Mouse (Mus musculus): ENCODE results near the gene Smg9. TPM values are rescaled to one million over a fixed set of nuclear protein-coding genes. Genes with fewer than 3 reads are reported as not detected.

Gene Smg9
- polyA plus RNA-seq, 2 experiments: 11.2 to 20.6 TPM

DNA sequence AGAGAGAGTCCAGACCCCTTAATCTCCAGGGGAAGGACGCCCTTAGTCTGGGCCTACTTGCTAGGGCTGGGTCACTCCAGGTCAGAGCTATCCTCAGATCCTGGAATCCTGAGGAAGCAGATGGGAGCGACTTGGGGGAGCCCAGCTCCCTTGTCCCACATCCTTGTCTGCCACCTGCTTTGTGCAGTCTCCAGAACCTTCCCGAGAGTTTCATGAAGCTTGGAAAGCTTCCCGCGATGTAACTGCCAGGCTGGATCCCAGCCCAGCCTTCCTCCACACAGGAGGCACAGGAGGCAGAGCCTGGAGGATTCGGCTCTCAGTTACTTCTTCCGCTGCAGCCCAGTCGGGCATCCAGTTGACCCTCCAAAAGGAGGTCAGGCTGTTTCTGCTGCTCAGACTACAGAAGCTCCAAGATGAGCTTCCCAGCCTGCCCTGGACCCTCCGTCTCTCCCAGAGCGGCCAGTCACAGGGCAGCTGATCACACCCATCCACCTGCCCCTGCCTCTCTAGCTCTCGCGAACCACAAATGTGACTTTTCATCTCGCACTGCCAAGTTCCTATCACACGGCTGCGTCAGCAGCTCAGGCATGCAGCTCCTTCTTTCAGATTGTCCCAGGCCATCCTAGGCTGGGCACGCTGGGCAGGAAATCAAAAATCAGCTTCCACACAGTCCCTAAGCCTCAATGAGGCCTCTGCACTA lies 30.1 kb downstream of the Smg9 start:
- Histone ChIP-seq H3K4me2 (ENCODE audit: low read depth) (no peak overlapping the region), H3K4me3 (ENCODE audit: insufficient read depth in 1 of 2, low read depth in 2 of 2, low read length in 2 of 2) (no peak overlapping the region), H3K36me3 (replicated peaks; ENCODE audit: control insufficient read depth, insufficient read depth, low read depth) (no peaks in the 10 kb centered on the region), H3K27me3 (ENCODE audit: control insufficient read depth, insufficient read depth, low read length) (peaks cover 10% of the 10 kb centered on the region), H3K9me3 (ENCODE audit: control insufficient read depth, low read length) (no peaks in the 10 kb centered on the region), H3K27ac (no peak overlapping the region), H3K4me1 (replicated peaks; ENCODE audit: control insufficient read depth in 2 of 2, insufficient read depth in 2 of 2, low read length in 1 of 2) (no peaks in the 10 kb centered on the region), H3K9ac (replicated peaks) (no peak overlapping the region)
- DNase-seq (ENCODE audit: low read depth in 3 of 3, low spot score in 3 of 3): no peak
- 67% methylated on average over 16 of the region's 16 CpGs for WGBS (ENCODE audit: insufficient replicate concordance)
- no peak for ATAC-seq (ENCODE audit: insufficient read depth)
- no peak for TF ChIP-seq CTCF (IDR thresholded peaks at IDR 0.05; ENCODE audit: low read depth)
- no peak for TF ChIP-seq EP300 (IDR thresholded peaks at IDR 0.05; ENCODE audit: low read depth)

DNA sequence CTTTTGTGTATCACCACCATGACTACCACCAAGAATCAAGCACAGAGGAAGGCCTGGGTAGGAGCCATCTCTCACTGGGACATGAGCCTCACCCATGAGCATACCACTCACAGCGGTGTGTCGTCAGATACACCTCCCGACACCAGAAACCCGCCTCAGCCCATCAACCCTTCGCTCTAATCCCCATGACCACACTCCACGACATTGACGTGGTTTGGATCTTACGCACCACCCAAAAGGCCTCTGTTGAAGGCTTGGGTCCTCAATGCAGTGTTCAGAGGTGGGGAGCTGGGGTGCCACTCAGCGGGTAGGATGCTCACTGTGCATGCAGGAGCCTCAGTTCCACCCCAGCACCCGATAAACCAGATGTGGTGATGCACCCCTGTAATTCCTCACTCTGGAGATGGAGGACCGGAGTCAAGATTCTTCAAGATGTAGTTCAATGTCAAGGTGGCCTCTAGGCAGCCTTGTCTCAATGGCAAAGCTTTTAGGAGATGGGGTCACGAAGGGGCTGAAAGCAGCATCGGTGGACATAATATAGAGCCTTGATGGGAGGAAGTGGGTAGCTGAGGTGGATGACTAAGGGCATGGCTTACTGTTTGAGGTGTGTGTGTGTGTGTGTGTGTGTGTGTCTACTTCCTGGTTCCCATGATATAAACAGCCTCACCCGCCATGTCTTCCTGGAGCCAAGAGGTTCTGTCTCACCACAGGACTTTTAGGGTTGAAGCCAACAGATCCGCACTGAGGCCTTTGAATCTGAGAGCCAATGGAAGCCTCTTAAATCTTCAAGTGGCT lies 31.3 kb downstream of the Smg9 start:
- no peak overlapping the region for H3K27ac ChIP-seq
- no peaks in the 10 kb centered on the region for H3K4me1 ChIP-seq (replicated peaks; ENCODE audit: control insufficient read depth in 2 of 2, insufficient read depth in 2 of 2, low read length in 1 of 2)
- H3K4me2 ChIP-seq (ENCODE audit: low read depth): no peak overlapping the region
- no peak for ATAC-seq (ENCODE audit: insufficient read depth)
- WGBS (ENCODE audit: insufficient replicate concordance): 75% methylated on average over 15 of the region's 15 CpGs
- TF ChIP-seq CTCF (IDR thresholded peaks at IDR 0.05; ENCODE audit: low read depth): no peak
- TF ChIP-seq EP300 (IDR thresholded peaks at IDR 0.05; ENCODE audit: low read depth): no peak
- peaks cover 10% of the 10 kb centered on the region for H3K27me3 ChIP-seq (ENCODE audit: control insufficient read depth, insufficient read depth, low read length)
- no peak overlapping the region for H3K9ac ChIP-seq (replicated peaks)
- no peaks in the 10 kb centered on the region for H3K9me3 ChIP-seq (ENCODE audit: control insufficient read depth, low read length)
- DNase-seq (ENCODE audit: low read depth in 3 of 3, low spot score in 3 of 3): no peak
- no peaks in the 10 kb centered on the region for H3K36me3 ChIP-seq (replicated peaks; ENCODE audit: control insufficient read depth, insufficient read depth, low read depth)
- H3K4me3 ChIP-seq (ENCODE audit: insufficient read depth in 1 of 2, low read depth in 2 of 2, low read length in 2 of 2): no peak overlapping the region

DNA sequence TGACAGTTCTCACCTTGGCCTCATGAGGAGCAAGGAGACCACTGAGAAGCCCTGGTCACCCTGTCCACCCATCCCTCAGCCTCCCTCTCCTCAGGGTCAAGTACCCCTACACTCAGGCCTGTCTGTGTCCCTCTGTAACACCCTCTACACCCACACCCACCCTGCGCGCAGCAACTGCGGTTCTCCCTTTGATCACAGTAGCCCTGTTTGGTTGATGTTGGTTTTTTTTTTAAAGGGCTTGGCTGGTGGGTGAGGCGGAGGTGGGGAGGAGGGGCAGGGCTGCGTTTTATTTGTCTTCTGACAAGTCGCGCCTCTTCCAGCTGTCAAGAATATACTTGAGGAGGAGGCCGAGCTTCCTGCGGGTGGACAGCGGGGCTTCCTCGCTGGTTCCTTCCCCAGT lies 32.3 kb downstream of the Smg9 start:
- no peak overlapping the region for H3K27ac ChIP-seq
- no peak overlapping the region for H3K4me3 ChIP-seq (ENCODE audit: insufficient read depth in 1 of 2, low read depth in 2 of 2, low read length in 2 of 2)
- H3K36me3 ChIP-seq (replicated peaks; ENCODE audit: control insufficient read depth, insufficient read depth, low read depth): no peaks in the 10 kb centered on the region
- no peak overlapping the region for H3K9ac ChIP-seq (replicated peaks)
- 50% methylated on average over 11 of the region's 11 CpGs for WGBS (ENCODE audit: insufficient replicate concordance)
- no peak for DNase-seq (ENCODE audit: low read depth in 3 of 3, low spot score in 3 of 3)
- H3K4me2 ChIP-seq (ENCODE audit: low read depth): no peak overlapping the region
- peaks cover 10% of the 10 kb centered on the region for H3K27me3 ChIP-seq (ENCODE audit: control insufficient read depth, insufficient read depth, low read length)
- TF ChIP-seq EP300 (IDR thresholded peaks at IDR 0.05; ENCODE audit: low read depth) (no peak), CTCF (IDR thresholded peaks at IDR 0.05; ENCODE audit: low read depth) (no peak)
- no peak for ATAC-seq (ENCODE audit: insufficient read depth)
- H3K4me1 ChIP-seq (replicated peaks; ENCODE audit: control insufficient read depth in 2 of 2, insufficient read depth in 2 of 2, low read length in 1 of 2): no peaks in the 10 kb centered on the region
- H3K9me3 ChIP-seq (ENCODE audit: control insufficient read depth, low read length): no peaks in the 10 kb centered on the region

DNA sequence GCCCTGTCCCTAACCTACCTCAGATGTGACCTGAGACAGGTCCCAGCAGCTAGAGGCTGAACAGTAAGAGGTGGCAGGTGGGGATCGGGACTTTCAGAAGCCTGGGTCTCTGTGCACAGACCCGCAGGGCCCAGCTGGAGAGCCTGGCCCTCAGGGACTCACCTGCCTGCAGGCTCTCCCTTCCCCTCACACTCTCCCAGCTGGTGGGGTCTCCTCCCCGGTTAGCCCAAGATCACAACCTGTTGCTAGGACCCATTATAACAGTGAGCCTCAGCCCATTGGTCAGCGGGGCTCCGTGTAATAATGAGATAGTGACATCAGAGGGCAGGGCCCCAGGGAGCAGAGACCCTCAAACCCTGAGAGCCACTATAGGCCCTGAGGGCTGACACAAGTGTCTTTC lies 35.9 kb downstream of the Smg9 start:
- Histone ChIP-seq H3K9me3 (ENCODE audit: control insufficient read depth, low read length) (no peaks in the 10 kb centered on the region), H3K9ac (replicated peaks) (no peak overlapping the region), H3K27ac (no peak overlapping the region), H3K4me2 (ENCODE audit: low read depth) (no peak overlapping the region), H3K27me3 (ENCODE audit: control insufficient read depth, insufficient read depth, low read length) (peaks cover 10% of the 10 kb centered on the region), H3K4me3 (ENCODE audit: insufficient read depth in 1 of 2, low read depth in 2 of 2, low read length in 2 of 2) (no peak overlapping the region), H3K4me1 (replicated peaks; ENCODE audit: control insufficient read depth in 2 of 2, insufficient read depth in 2 of 2, low read length in 1 of 2) (no peaks in the 10 kb centered on the region), H3K36me3 (replicated peaks; ENCODE audit: control insufficient read depth, insufficient read depth, low read depth) (no peaks in the 10 kb centered on the region)
- no peak for ATAC-seq (ENCODE audit: insufficient read depth)
- 63% methylated on average over 5 of the region's 5 CpGs for WGBS (ENCODE audit: insufficient replicate concordance)
- DNase-seq (ENCODE audit: low read depth in 3 of 3, low spot score in 3 of 3): no peak
- TF ChIP-seq CTCF (IDR thresholded peaks at IDR 0.05; ENCODE audit: low read depth): no peak
- TF ChIP-seq EP300 (IDR thresholded peaks at IDR 0.05; ENCODE audit: low read depth): no peak

DNA sequence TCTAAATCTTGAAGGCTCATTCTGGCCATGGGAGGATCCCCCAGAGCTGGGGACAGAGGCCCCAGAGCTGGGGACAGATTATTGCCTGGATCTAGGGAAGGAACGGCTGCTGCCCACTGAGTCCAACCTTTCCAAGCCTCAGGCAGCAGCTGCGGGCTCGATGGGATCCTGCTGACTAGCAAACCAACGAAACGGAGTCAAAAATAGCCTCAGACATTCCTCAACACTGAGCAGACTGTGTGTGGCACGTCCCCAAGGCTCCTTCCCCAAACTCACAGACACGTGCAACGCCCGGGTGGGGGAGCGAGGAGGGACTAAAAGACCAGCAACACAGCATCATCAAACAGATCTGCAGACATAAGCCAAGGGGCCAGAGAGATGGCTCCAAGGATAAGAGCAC lies 38.6 kb downstream of the Smg9 start:
- ATAC-seq (ENCODE audit: insufficient read depth) (no peak), DNase-seq (ENCODE audit: low read depth in 3 of 3, low spot score in 3 of 3) (no peak)
- WGBS (ENCODE audit: insufficient replicate concordance): 46% methylated on average over 10 of the region's 10 CpGs
- Histone ChIP-seq H3K9ac (replicated peaks) (no peak overlapping the region), H3K4me1 (replicated peaks; ENCODE audit: control insufficient read depth in 2 of 2, insufficient read depth in 2 of 2, low read length in 1 of 2) (no peaks in the 10 kb centered on the region), H3K4me3 (ENCODE audit: insufficient read depth in 1 of 2, low read depth in 2 of 2, low read length in 2 of 2) (no peak overlapping the region), H3K36me3 (replicated peaks; ENCODE audit: control insufficient read depth, insufficient read depth, low read depth) (no peaks in the 10 kb centered on the region), H3K27ac (no peak overlapping the region), H3K4me2 (ENCODE audit: low read depth) (no peak overlapping the region), H3K27me3 (ENCODE audit: control insufficient read depth, insufficient read depth, low read length) (peaks cover 3% of the 10 kb centered on the region), H3K9me3 (ENCODE audit: control insufficient read depth, low read length) (no peaks in the 10 kb centered on the region)
- TF ChIP-seq CTCF (IDR thresholded peaks at IDR 0.05; ENCODE audit: low read depth) (no peak), EP300 (IDR thresholded peaks at IDR 0.05; ENCODE audit: low read depth) (no peak)
